Mouse (Mus musculus): ENCODE data around the gene Arid3a. TPM values are rescaled to one million over a fixed set of nuclear protein-coding genes. Genes with fewer than 3 reads are reported as not detected.

Gene Arid3a
- total RNA-seq, 1 experiment from 2014 or later = 16.0 TPM

- ATAC-seq (replicated peaks; ENCODE audit: low read depth, poor library complexity, severe bottlenecking) = no peak
Observed at GRCm38 (mm10) chr10:79907415-79907814, 19.4 kb upstream of the Arid3a start.

DNA sequence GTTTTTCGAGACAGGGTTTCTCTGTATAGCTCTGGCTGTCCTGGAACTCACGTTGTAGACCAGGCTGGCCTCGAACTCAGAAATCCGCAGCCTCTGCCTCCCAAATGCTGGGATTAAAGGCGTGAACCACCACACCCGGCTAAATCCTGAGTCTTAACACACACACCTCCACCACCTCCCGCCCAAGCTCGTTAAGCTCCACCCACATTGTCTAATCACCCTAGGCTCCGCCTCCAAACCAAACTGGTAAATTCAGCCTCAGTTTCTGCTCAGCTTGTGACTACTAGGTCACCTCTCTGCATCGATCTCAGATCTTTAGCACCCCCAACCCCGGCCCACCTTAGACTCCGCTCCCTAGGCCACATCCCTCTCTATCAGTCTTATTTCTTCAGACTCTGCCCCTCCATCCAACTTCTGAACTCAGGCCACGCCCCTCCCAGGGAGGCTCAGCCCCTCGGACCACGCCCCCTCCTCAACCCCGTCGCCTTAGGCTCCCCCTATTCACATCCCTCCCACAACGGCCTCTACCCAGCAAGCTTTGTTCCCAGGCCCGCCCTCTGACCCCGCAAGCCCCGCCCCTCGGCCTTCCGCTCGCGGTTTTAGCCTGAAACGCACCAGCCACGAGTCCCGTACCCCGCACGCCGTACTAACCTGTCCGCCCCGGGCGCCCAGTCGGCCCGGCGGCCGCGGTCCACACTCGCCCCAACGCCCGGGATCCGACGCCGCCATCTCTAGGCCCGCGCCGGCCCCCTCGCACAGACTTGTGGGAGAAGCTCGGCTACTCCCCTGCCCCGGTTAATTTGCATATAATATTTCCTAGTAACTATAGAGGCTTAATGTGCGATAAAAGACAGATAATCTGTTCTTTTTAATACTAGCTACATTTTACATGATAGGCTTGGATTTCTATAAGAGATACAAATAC lies 18.4 kb upstream of the Arid3a start, which contains the start of gene Med16:
Gene Med16 (minus strand): TSS at position 757 of the 925 bp plus-strand sequence.
- peak; percentile 92 for ATAC-seq (replicated peaks; ENCODE audit: low read depth, poor library complexity, severe bottlenecking)

DNA sequence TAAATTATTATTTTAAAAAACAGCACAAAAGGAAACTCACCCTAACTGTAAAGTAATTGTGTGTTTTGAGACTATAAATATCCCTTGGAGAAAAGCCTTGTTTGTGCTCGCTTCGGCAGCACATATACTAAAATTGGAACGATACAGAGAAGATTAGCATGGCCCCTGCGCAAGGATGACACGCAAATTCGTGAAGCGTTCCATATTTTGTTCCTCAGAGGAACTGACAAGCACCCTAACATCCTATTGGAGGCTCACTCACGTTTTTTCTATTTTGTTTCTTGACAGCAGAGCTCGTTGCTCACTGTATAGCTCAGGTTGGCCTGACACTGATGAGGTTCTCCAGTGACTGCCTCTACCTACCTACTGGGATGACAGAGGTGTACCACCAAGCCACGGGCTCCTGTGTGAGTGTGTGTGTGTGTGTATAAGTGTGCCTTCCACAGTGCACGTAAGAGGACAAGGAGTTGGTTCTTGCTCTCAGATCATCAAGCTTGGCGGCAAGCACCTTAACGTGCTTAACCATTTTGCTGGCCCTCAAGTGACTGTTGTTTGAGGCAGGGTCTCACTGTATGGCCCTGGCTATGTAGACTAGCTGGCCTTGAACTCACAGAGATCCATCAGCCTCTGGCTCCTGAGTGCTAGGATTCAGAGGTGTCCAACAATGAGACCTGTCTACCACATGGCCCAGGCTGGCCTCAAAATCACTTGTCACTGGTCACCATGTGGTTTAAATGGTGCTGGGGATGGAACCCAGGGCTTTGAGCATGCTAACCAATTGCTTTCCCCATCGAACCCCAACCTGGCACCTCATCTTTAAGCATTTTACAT lies 17.5 kb upstream of the Arid3a start:
- ATAC-seq (replicated peaks; ENCODE audit: low read depth, poor library complexity, severe bottlenecking) = peak; percentile 27

GRCm38 (mm10) chr10:79910556-79910955 lies 16.3 kb upstream of the Arid3a start, which contains the start of gene Gm26602:
Gene Gm26602, plus strand, starts transcription at chr10:79910856.
- ATAC-seq (replicated peaks; ENCODE audit: low read depth, poor library complexity, severe bottlenecking) = no peak

DNA sequence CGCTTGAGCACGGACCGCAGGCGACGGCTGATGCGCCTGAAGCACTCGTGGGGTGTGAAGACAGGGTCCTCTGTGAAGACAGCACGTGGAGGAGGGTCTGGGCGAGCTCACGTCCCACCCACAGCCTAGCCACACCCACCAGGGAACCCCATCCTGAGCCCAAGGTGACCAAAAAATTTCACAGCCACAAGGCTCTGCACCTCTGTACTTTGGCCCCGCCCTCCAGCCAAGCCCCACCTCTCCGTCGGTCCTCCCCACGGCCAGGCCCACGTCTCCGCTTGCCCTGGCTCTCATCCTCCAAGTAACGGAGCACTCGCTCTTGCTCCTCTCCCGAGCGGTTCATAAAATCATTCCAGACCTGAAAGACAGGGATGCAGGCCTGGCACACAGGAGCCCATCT lies 14.4 kb upstream of the Arid3a start:
- no peak for ATAC-seq (replicated peaks; ENCODE audit: low read depth, poor library complexity, severe bottlenecking)

DNA sequence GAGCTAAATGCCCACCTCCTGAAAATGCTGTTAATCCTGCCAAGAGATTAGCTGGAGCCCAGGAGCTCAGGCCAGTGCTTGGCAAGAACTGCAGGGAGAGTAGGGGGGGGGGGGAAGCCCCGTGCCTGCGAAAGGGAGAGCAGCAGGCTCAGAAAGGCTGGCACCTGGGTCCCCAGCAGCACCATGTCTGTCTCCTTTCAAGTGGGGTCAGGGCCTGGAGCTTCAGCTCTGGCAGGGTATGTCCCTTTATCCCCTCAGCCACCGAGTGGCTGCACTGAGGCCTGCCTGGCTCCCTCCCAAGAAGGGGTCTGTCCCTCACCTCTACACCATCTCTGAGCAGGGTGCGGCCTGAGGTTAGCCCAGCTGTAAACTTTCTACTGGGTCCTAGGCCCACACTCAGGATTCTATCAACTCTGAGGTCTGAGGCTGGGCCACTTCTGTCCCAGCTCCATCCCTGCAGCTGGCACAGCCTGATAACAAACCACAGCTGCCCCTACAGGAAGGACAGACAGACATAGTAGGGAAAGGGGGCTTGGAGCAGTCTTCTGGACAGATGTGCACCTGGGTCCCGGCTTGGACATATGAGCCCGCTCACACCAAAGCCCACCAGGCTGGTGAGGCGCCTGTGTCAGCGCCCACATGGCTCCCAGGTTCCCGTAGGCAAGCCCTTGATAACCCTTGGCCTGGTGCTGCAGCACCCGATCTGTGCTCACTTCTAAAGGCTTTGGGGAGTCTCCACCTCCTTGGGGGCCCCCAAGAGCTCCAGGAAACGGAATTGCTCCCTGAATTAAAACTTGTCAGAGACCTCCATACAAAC lies 12.5 kb upstream of the Arid3a start:
- peak; percentile 74 for ATAC-seq (replicated peaks; ENCODE audit: low read depth, poor library complexity, severe bottlenecking)

- peak; percentile 20 for ATAC-seq (replicated peaks; ENCODE audit: low read depth, poor library complexity, severe bottlenecking)
Observed at GRCm38 (mm10) chr10:79914948-79915596, 11.8 kb upstream of the Arid3a start.

DNA sequence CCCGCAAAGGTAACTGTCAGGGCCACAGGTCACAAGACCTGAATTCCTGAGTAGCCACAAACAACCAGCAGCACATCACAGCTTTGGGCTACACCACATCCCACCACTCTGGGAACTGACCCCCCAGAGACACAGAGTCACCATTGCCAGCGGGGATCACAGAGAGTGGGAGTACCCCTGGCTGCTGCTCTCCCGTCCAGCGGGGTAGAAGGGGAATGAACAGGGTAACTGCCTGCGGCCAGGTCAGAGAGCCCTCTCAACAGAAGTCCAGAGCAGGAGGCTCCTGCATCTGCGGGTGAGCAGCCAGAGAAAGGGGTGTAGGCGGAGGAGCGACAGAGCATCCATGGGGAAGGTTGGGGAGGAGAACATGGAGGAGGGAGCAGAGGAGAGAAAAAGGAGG lies 10.8 kb upstream of the Arid3a start:
- no peak for ATAC-seq (replicated peaks; ENCODE audit: low read depth, poor library complexity, severe bottlenecking)

GRCm38 (mm10) chr10:79916808-79917531 lies 9.9 kb upstream of the Arid3a start, which contains the start of gene Kiss1r:
Gene Kiss1r, plus strand, starts transcription at chr10:79916971.
- ATAC-seq (replicated peaks; ENCODE audit: low read depth, poor library complexity, severe bottlenecking) = peak; percentile 50

DNA sequence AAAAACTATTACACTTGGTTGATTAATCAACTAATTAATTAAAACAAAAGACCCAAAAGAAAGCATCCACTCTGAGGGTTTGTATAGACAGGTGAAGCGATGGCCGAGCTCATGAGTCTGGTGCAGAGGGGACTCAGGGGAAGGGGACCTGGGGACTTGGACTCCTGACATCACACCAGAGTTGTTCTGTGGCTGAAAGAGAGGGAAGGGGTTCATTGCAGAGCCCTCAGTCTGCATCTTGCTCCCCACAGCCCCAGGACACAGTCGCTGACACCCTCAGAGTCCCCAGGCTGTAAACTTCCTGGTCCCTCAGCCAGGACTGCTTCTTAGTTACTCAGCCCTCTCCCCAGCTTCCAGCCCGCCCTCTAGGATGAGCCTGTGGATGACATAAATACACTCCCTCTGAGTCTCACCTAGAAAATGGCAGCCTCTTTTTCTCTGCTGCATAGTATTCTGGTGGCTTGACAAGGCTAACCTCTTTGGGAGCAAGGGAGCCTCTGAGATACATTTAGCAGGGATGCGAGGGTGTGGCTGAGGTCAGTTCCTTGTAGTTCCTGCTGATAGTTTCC lies 9.2 kb upstream of the Arid3a start:
- no peak for ATAC-seq (replicated peaks; ENCODE audit: low read depth, poor library complexity, severe bottlenecking)

GRCm38 (mm10) chr10:79918231-79919078 lies 8.4 kb upstream of the Arid3a start:
- no peak for ATAC-seq (replicated peaks; ENCODE audit: low read depth, poor library complexity, severe bottlenecking)

- ATAC-seq (replicated peaks; ENCODE audit: low read depth, poor library complexity, severe bottlenecking) = no peak
Observed at GRCm38 (mm10) chr10:79919251-79919849, 7.5 kb upstream of the Arid3a start.

- ATAC-seq (replicated peaks; ENCODE audit: low read depth, poor library complexity, severe bottlenecking) = no peak
Observed at GRCm38 (mm10) chr10:79920056-79920890, 6.6 kb upstream of the Arid3a start.

- no peak for ATAC-seq (replicated peaks; ENCODE audit: low read depth, poor library complexity, severe bottlenecking)
Observed at GRCm38 (mm10) chr10:79920958-79921535, 5.8 kb upstream of the Arid3a start, which contains the start of gene R3hdm4. Gene R3hdm4, minus strand, starts transcription at chr10:79921208.

- no peak for ATAC-seq (replicated peaks; ENCODE audit: low read depth, poor library complexity, severe bottlenecking)
Observed at GRCm38 (mm10) chr10:79921572-79921971, 5.3 kb upstream of the Arid3a start.

Data from common myeloid progenitor, adult 5-6 weeks (primary cell).